In genomic region chr11:54675792-54676489, GRCm38 (mm10) we compare ENCODE assay signal across 26 mouse cellular contexts.
DNase-seq lines count a peak whose midpoint lies in the region; ATAC-seq and TF ChIP-seq lines count a peak whose summit lies in the region.
"Had no signal": no experiment of that assay in that cellular context is flagged by ENCODE, and none has a peak within 500 bp of the region (broad histone marks: within the 10 kb centered on the region; RNA-seq: fewer than 3 reads in every experiment).

No protein-coding gene starts in this region.

- TF ChIP-seq CTCF in layer of hippocampus, adult 2 months (conservative IDR thresholded peaks at IDR 0.05), result no peak

- WGBS in forebrain, embryonic 16.5 days, result 79% methylated on average over 2 of the region's 2 CpGs
- WGBS in forebrain, embryonic 13.5 days, result 92% methylated on average over 2 of the region's 2 CpGs

- no peak overlapping the region for H3K4me2 ChIP-seq in forebrain, embryonic 16.5 days (ENCODE audit: low read length)
- H3K4me2 ChIP-seq in forebrain, embryonic 13.5 days, result no peak overlapping the region
- H3K4me2 ChIP-seq: embryonic facial prominence, embryonic 15.5 days; limb, embryonic 15.5 days; liver, embryonic 13.5 days; midbrain, embryonic 12.5 days; neural tube, embryonic 13.5 days had no signal

- H3K9me3 ChIP-seq in forebrain, embryonic 16.5 days (ENCODE audit: control insufficient read depth, low read length), result no peaks in the 10 kb centered on the region
- H3K9me3 ChIP-seq in forebrain, embryonic 13.5 days (replicated peaks), result no peaks in the 10 kb centered on the region
- H3K9me3 ChIP-seq: embryonic facial prominence, embryonic 10.5 days; embryonic facial prominence, embryonic 15.5 days; limb, embryonic 10.5 days; limb, embryonic 15.5 days; liver, embryonic 13.5 days; megakaryocyte, embryonic 14.5 days; midbrain, embryonic 12.5 days; neural tube, embryonic 13.5 days had no signal

- DNase-seq in layer of hippocampus, adult 2 months (ENCODE audit: low spot score in 2 of 2), result peak in 1 of 2 experiments; percentile 38
- no peak for DNase-seq in layer of hippocampus, postnatal 25 days (ENCODE audit: extremely low spot score in 1 of 2, low spot score in 1 of 2)
- peak; percentile 59 for DNase-seq in brain, adult 2 months (ENCODE audit: low read depth, low spot score)
- DNase-seq in gonadal fat pad, adult 2 months (ENCODE audit: low read depth), result peak; percentile 27
- no peak for DNase-seq in adrenal gland, postnatal 4 days (ENCODE audit: low spot score in 2 of 2)
- DNase-seq: adrenal gland, postnatal 10 days; cerebellum, adult 18-20 months; cerebellum, postnatal 10 days; kidney, adult 18-20 months; kidney, postnatal 36 days; liver, embryonic 13.5 days; lung, adult 18-20 months; lung, postnatal 4 days; thymus, postnatal 4 days had no signal

- H3K9ac ChIP-seq in forebrain, embryonic 16.5 days (replicated peaks; ENCODE audit: low read depth, low read length), result no peak overlapping the region
- no peak overlapping the region for H3K9ac ChIP-seq in forebrain, embryonic 13.5 days
- H3K9ac ChIP-seq: embryonic facial prominence, embryonic 15.5 days; limb, embryonic 15.5 days; liver, embryonic 13.5 days; midbrain, embryonic 12.5 days; neural tube, embryonic 13.5 days had no signal

- peak overlapping the region; percentile 52 for H3K27ac ChIP-seq in forebrain, embryonic 16.5 days (ENCODE audit: low read length)
- H3K27ac ChIP-seq in forebrain, embryonic 13.5 days, result no peak overlapping the region
- H3K27ac ChIP-seq in layer of hippocampus, adult 2 months, result peak overlapping the region; percentile 81
- H3K27ac ChIP-seq: embryonic facial prominence, embryonic 10.5 days; embryonic facial prominence, embryonic 15.5 days; limb, embryonic 10.5 days; limb, embryonic 15.5 days; liver, embryonic 13.5 days; midbrain, embryonic 12.5 days; neural tube, embryonic 13.5 days had no signal

- H3K4me1 ChIP-seq in forebrain, embryonic 16.5 days (replicated peaks; ENCODE audit: control insufficient read depth, insufficient read depth, low read length), result peaks cover 3% of the 10 kb centered on the region; the same call in 1 of the 2 replicates
- H3K4me1 ChIP-seq in forebrain, embryonic 13.5 days, result no peaks in the 10 kb centered on the region
- H3K4me1 ChIP-seq: embryonic facial prominence, embryonic 10.5 days; embryonic facial prominence, embryonic 15.5 days; limb, embryonic 10.5 days; limb, embryonic 15.5 days; liver, embryonic 13.5 days; megakaryocyte, embryonic 14.5 days; midbrain, embryonic 12.5 days; neural tube, embryonic 13.5 days had no signal

- H3K36me3 ChIP-seq in forebrain, embryonic 16.5 days (ENCODE audit: control insufficient read depth, insufficient read depth), result peaks cover 9% of the 10 kb centered on the region; the same call in 1 of the 2 replicates
- H3K36me3 ChIP-seq in forebrain, embryonic 13.5 days (ENCODE audit: poor library complexity, severe bottlenecking), result peaks cover 34% of the 10 kb centered on the region

- no peak overlapping the region for H3K4me3 ChIP-seq in forebrain, embryonic 16.5 days (replicated peaks; ENCODE audit: low read length)
- no peak overlapping the region for H3K4me3 ChIP-seq in forebrain, embryonic 13.5 days
- no peak overlapping the region for H3K4me3 ChIP-seq in layer of hippocampus, adult 2 months
- H3K4me3 ChIP-seq: embryonic facial prominence, embryonic 10.5 days; embryonic facial prominence, embryonic 15.5 days; limb, embryonic 10.5 days; limb, embryonic 15.5 days; liver, embryonic 13.5 days; megakaryocyte, embryonic 14.5 days; midbrain, embryonic 12.5 days; neural tube, embryonic 13.5 days had no signal

- H3K27me3 ChIP-seq in forebrain, embryonic 16.5 days (replicated peaks; ENCODE audit: control insufficient read depth, insufficient read depth, low read length), result no peaks in the 10 kb centered on the region
- no peaks in the 10 kb centered on the region for H3K27me3 ChIP-seq in forebrain, embryonic 13.5 days
- H3K27me3 ChIP-seq: embryonic facial prominence, embryonic 15.5 days; limb, embryonic 15.5 days; liver, embryonic 13.5 days; megakaryocyte, embryonic 14.5 days; midbrain, embryonic 12.5 days; neural tube, embryonic 13.5 days; Patski had no signal

- no peak for ATAC-seq in forebrain, embryonic 16.5 days
- no peak for ATAC-seq in forebrain, embryonic 13.5 days
- ATAC-seq: hindbrain, embryonic 16.5 days; lung, postnatal 0 days; Patski had no signal

Comparison
In these comparisons a context has a peak if more than half of its experiments do, and no peak if none do; other contexts are left out.
1. DNase-seq: peak in brain, adult 2 months (single experiment) and gonadal fat pad, adult 2 months (single experiment); none in layer of hippocampus, postnatal 25 days (0 of 2) and adrenal gland, postnatal 4 days (0 of 2).